Mouse (Mus musculus) cerebellum, postnatal 4 days (tissue): ENCODE measurements at regions not wholly inside any gene's neighbourhood (a gene's known extent, or its start where the extent isn't known, plus 50 kb on each side); places are given as distances from the start of the nearest gene placed in this dataset.

Experiments used
- DNase-seq, 2 experiments: peaks; one replicate each; pipeline ENCODE4 v3.0.0; 2022; ENCODE audit warnings: low spot score in 2 of 2, mixed read lengths in 1 of 2

GRCm38 (mm10) chr3:47866061-47866460, 1418.0 kb upstream of the Pabpc4l start:
- no peak for DNase-seq

- peak in 1 of 2 experiments; percentile 1 for DNase-seq
These were observed 1415.6 kb upstream of the Pabpc4l start for GRCm38 (mm10) chr3:47863591-47863990.

- no peak for DNase-seq
These were observed 1397.6 kb upstream of the Pabpc4l start for GRCm38 (mm10) chr3:47845613-47846012.

GRCm38 (mm10) chr3:47836541-47837240, 1388.7 kb upstream of the Pabpc4l start:
- no peak for DNase-seq

GRCm38 (mm10) chr3:47818361-47818760, 1370.3 kb upstream of the Pabpc4l start:
- DNase-seq: no peak

GRCm38 (mm10) chr3:47817564-47817963, 1369.5 kb upstream of the Pabpc4l start:
- DNase-seq: no peak
